Mouse (Mus musculus) embryonic facial prominence, embryonic 15.5 days (tissue): ENCODE results near the gene Snu13. TPM values are rescaled to one million over a fixed set of nuclear protein-coding genes. Genes with fewer than 3 reads are reported as not detected.

Experiments used
- ATAC-seq: fragments of 200-750 bp; cut with Nextera tagmentation; 2 replicates; pipeline ENCODE4 v1.8.0; 2017; ENCODE audit warnings: low read depth, moderate TSS enrichment; ENCODE audit not compliant: insufficient number of reproducible peaks, low FRiP score, low TSS enrichment
- H3K27ac ChIP-seq: fragments of 300-500 bp; sonication (generic); replicated peaks from 2 replicates; pipeline ENCODE4 v1.5.1; 2015; ENCODE audit warnings: mild to moderate bottlenecking, inconsistent platforms
- H3K27me3 ChIP-seq: fragments of 300-500 bp; sonication (generic); 2 replicates; pipeline ENCODE4 v1.6.1; 2015; ENCODE audit warnings: inconsistent platforms
- H3K36me3 ChIP-seq: fragments of 300-500 bp; sonication (generic); 2 replicates; pipeline ENCODE4 v1.6.1; 2015; ENCODE audit warnings: mild to moderate bottlenecking, inconsistent platforms
- H3K4me1 ChIP-seq: fragments of 300-500 bp; sonication (generic); 2 replicates; pipeline ENCODE4 v1.6.1; 2015; ENCODE audit warnings: inconsistent platforms
- H3K4me2 ChIP-seq: fragments of 300-500 bp; sonication (generic); replicated peaks from 2 replicates; pipeline ENCODE4 v1.6.1; 2015; ENCODE audit warnings: mild to moderate bottlenecking, inconsistent platforms
- H3K4me3 ChIP-seq: fragments of 300-500 bp; sonication (generic); replicated peaks from 2 replicates; pipeline ENCODE4 v1.5.1; 2015; ENCODE audit warnings: mild to moderate bottlenecking, inconsistent platforms
- H3K9ac ChIP-seq: fragments of 300-500 bp; sonication (generic); 2 replicates; pipeline ENCODE4 v1.6.1; 2015; ENCODE audit warnings: inconsistent platforms
- H3K9me3 ChIP-seq: fragments of 300-500 bp; sonication (generic); replicated peaks from 2 replicates; pipeline ENCODE4 v1.6.1; 2016; ENCODE audit warnings: inconsistent platforms
- WGBS: fragments of 180-500 bp; shearing (Covaris S2); methylation state at CpG from one replicate; pipeline ENCODE4 v1.1.7; 2015; 5-methylcytosine and 5-hydroxymethylcytosine counted together
- polyA plus RNA-seq: library from polyadenylated mRNA; unstranded; fragments of >200 nt; fragmentation: Nextera tagmentation; extraction: Ambion mirVana; gene quantifications from 2 replicates; pipeline ENCODE4 v1.2.1, GENCODE M21; 2015

Gene Snu13
- polyA plus RNA-seq, 1 experiment from 2014 or later: 246 TPM

DNA sequence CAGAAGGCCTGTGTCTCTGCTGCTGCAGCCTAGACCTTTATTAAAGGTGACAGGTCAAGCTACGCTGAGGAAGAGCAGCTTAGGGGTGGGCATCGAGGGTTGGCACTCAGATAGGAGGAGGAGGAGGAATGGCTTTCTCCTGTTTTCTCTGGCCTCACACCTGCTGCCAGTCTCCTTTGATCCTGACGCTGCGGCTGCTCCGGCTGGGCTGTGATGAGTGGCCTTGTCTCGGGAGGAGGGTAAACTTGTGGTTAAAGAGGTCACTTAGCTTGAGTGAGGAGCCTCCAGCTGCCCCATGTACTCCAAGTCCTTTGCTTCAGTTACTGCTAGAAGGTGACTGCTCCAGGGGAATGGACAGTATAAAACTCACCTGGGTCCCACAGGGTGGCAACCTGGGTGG is 53.4 kb downstream of the Snu13 start:
- no peaks in the 10 kb centered on the region; the same call in 1 of the 2 replicates for H3K4me1 ChIP-seq
- whole genome bisulfite sequencing: 88% methylated on average over 6 of the region's 6 CpGs
- no peak overlapping the region for H3K4me2 ChIP-seq
- peaks cover 57% of the 10 kb centered on the region for H3K36me3 ChIP-seq
- no peak overlapping the region for H3K4me3 ChIP-seq
- no peaks in the 10 kb centered on the region for H3K27me3 ChIP-seq
- no peak for ATAC-seq
- H3K9me3 ChIP-seq: no peaks in the 10 kb centered on the region
- H3K27ac ChIP-seq: no peak overlapping the region
- H3K9ac ChIP-seq: no peak overlapping the region

DNA sequence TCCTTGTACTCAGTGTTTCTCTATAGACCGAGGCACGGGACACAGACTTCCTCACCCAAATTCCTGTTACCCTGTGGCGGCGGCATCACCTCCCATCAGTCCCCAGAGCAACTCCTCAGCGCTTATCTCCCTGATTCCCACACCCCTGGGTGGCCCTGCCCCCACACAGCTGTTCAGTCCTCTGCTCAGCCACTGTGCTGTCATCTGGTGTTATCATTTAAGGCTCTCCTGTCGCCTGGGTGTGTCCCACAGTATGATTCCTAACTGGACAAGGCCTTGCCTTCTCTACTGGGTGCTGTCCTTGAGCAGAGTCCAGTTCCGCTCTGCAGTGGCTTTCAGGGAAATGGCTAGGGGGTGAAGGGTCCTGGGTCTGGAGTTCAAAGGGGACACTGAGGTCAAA is 56.8 kb downstream of the Snu13 start:
- H3K4me3 ChIP-seq: no peak overlapping the region
- H3K9me3 ChIP-seq: no peaks in the 10 kb centered on the region
- no peaks in the 10 kb centered on the region for H3K27me3 ChIP-seq
- H3K27ac ChIP-seq: no peak overlapping the region
- 52% methylated on average over 7 of the region's 7 CpGs for WGBS
- H3K36me3 ChIP-seq: peaks cover 25% of the 10 kb centered on the region
- no peak for ATAC-seq
- no peaks in the 10 kb centered on the region; the same call in 1 of the 2 replicates for H3K4me1 ChIP-seq
- H3K9ac ChIP-seq: no peak overlapping the region
- no peak overlapping the region for H3K4me2 ChIP-seq

Other genes with a start within 250 kb of the Snu13 start
- gene Tef, start 245.2 kb downstream of the Snu13 start, polyA plus RNA-seq: 31.1 and 32.3 TPM in 2 replicates
- gene Tob2, start 188.8 kb downstream of the Snu13 start, polyA plus RNA-seq: 31.4 and 33.8 TPM in 2 replicates
- 133 and 145 TPM in 2 replicates for gene Phf5a, start 175.7 kb downstream of the Snu13 start, polyA plus RNA-seq
- 156 and 164 TPM in 2 replicates for gene Aco2, start 175.3 kb downstream of the Snu13 start, polyA plus RNA-seq
- gene Polr3h, start 121.4 kb downstream of the Snu13 start, polyA plus RNA-seq: 64.2 and 65.3 TPM in 2 replicates
- 17.5 and 19.3 TPM in 2 replicates for gene Csdc2, start 110.8 kb downstream of the Snu13 start, polyA plus RNA-seq
- 35.9 and 39.6 TPM in 2 replicates for gene Pmm1, start 86.7 kb downstream of the Snu13 start, polyA plus RNA-seq
- gene 1700029P11Rik, start 67.1 kb downstream of the Snu13 start, polyA plus RNA-seq: not detected in 2 replicates
- 75.5 and 82.1 TPM in 2 replicates for gene Xrcc6, start 59.8 kb downstream of the Snu13 start, polyA plus RNA-seq
- 29.3 and 29.8 TPM in 2 replicates for gene Desi1, start 13.7 kb downstream of the Snu13 start, polyA plus RNA-seq
- gene 4930407I10Rik, start 11.6 kb upstream of the Snu13 start, polyA plus RNA-seq: not detected in 2 replicates
- gene Mei1, start 22.4 kb upstream of the Snu13 start, polyA plus RNA-seq: 0.04 and 0.11 TPM in 2 replicates
- gene Ccdc134, start 80.3 kb upstream of the Snu13 start, polyA plus RNA-seq: 27.6 and 31.1 TPM in 2 replicates
- 159 and 162 TPM in 2 replicates for gene Srebf2, start 99.6 kb upstream of the Snu13 start, polyA plus RNA-seq
- 1.5 and 2.9 TPM in 2 replicates for gene Shisa8, start 165.2 kb upstream of the Snu13 start, polyA plus RNA-seq
- 0.58 and 0.61 TPM in 2 replicates for gene Tnfrsf13c, start 176.8 kb upstream of the Snu13 start, polyA plus RNA-seq
- 57.7 and 60.9 TPM in 2 replicates for gene Cenpm, start 197.2 kb upstream of the Snu13 start, polyA plus RNA-seq
- not detected in 2 replicates for gene 1500009C09Rik, start 204.8 kb upstream of the Snu13 start, polyA plus RNA-seq
- gene Sept3, start 227.3 kb upstream of the Snu13 start, polyA plus RNA-seq: 17.1 and 18.7 TPM in 2 replicates